Mouse (Mus musculus) cerebellum, postnatal 14 days (tissue): ENCODE data around the gene Cse1l.
A peak's percentile ranks its signal among the peaks of the same experiment; 100 is the strongest.

Experiments
- DNase-seq, 2 experiments: peaks; one replicate each; pipeline ENCODE4 v3.0.0; 2021; ENCODE audit warnings: mixed read lengths in 2 of 2

Gene Cse1l

DNA sequence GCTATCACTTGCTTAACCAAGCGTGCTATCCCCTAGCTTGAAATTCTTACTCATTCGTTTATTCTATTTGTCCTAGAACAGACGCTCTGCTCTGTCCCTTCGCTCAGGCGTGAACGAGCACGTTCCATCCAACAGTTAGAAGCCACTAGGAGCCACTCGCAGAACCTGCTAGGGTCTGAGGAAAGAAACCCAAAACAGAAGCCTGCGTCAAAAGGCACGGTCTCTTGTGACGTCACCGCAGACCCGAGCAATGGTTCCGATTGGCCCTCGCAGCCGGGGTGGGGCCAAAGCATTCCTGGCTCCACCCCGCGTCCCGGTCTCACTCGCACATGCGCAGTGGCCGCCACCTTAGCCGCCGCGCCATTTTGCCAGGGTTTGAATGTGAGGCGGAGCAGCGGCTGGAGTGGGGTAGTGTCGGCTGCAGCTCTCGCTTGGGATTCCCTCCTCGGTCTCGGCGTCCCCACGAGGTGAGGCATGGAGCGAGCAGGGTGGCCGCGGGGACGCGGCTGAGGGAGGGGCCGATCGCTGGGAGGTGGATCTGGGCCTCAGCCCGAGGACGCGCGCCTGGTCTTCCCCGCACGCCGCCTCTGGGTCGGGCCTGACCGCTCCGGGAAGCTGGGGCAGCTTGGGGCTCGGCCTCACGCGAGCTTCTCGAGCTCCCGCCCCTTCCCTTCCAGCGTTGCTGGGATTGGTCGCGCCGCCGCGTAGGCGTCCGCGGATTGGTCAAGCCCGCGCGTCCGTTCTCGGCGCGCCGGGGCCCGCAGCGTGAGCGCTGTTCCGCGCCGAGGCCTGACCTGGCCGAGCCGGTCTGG lies at the start of gene Cse1l:
TSS of gene Cse1l (plus strand) at position 330 of the 812 bp plus-strand sequence.
- DNase-seq, result peak; percentile 99

DNA sequence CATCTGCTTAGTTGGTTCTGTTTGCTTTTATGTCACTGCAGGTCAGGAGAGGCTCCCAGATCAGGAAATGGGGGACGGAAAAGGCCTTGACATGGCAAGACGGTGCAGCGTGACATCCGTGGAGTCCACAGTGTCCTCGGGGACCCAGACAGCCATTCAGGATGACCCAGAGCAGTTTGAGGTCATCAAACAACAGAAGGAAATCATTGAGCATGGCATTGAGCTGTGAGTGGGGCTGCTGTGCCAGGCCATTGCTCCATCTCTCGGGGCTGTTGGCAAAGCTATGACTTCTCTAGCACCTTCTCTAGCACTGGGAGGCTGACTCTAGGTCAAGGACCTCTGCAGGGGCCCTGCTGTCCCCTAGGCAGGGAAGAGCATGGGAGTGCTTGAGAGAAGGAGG lies 49.5 kb upstream of the Cse1l start:
- no peak for DNase-seq

DNA sequence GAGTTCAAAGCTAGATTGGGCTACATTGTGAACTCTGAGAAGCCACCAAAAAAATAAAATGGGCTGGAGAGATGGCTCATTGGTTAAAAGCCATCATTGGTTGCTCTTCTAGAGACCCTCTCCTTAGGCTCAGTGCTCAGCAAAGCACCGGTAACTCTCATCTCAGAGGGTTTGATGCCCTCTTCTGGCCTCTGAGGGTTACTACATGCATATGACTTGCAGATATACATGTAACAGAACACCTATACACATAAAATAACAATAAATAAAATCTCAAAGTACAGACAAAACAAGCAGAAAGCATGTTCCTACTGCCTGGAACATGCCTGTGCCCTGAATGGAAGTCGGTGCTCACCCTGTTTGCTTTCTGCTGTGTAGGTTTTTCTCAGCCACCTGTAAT lies 48.7 kb upstream of the Cse1l start:
- no peak for DNase-seq

DNA sequence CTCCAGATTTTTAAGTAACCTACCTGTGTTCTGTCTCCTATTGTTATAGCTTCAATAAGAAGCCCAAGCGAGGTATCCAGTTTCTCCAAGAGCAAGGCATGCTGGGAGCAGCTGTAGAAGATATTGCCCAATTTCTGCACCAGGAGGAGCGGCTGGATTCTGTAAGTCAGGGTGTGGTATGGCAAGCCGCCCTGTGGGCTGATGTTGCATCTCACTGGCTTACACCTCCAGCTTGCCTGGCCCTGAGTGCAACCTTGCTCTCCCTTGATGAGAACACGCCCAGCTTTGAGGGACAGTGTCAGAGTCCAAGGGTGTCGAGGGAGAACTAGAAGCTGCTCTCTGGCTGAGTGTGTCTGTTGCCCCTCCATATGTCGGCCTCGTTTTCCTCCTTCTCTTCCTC lies 46.6 kb upstream of the Cse1l start:
- no peak for DNase-seq

DNA sequence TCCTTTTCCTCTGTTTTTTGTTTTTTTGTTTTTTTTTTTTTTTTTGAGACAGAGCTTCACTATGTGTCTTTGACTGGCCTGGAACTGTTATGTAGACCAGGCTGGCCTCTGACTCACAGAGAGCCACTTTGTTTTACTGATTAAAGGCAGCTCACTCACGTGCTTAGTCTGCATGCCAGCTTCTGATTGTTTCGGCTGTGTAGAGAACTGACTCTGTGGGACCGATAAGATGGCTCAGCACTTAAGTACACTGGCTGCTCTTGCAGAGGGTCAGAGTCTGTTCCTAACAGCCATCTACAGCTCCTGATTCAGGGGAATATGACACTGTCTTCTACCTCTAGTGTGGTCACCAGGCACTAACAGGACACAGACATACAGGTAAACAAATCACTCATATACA lies 43.3 kb upstream of the Cse1l start:
- DNase-seq, result no peak

DNA sequence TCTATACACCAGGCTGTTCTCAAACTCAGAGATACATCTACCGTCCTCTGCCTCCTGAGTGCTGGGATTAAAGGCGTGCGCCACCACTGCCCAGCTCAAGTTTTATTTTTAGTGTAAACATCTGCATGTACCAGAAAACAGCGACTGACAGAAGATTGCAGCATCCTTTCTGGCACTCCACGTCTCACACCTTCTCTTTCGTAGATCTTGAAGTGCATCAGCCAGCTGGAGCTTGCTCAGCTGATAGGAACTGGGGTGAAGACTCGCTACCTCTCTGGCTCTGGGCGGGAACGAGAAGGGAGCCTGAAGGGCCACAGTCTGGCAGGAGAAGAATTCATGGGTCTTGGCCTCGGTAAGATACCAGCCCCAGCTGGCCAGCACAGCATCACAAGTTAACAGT lies 40.4 kb upstream of the Cse1l start:
- no peak for DNase-seq

DNA sequence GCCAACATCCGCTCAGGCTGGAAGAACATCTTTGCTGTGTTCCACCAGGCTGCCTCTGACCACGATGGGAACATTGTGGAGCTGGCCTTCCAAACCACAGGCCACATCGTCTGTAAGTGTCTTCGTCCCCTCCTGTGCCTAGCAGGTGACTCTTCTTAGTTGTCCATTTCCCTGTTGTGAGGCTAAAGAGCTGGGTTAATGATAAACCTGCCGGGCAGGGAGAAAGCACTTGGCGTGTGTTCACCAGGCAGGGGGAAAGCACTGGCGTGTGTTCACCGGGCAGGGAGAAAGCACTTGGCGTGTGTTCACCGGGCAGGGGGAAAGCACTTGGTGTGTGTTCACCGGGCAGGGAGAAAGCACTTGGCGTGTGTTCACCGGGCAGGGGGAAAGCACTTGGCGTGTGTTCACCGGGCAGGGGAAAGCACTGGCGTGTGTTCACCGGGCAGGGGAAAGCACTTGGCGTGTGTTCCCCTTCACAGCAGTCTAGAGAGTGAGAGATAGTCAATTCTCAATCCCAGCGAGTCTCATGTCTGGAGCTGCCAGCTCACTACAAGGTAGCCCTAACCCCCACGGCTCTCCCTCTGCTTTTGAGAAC lies 35.5 kb upstream of the Cse1l start:
- peak; percentile 51 to 73 for DNase-seq

DNA sequence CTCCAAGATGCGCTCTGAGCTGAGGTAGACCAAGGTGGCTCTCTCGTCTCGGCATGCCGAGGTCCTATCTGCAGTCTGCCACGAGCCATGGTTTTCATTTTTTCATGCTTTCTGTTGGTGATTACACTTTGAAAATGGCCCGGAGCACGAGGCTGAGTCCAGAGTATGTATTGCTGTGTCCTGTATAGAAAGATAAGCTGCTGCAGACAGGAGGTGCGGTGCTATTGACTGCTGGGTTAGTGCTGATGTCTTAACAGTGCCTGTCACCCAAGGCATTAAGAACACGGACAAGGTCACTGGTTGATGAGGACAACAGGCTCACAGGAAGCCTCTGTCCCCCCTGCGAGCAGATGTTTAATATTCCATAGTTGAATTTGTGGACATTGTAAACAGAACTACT lies 34.9 kb upstream of the Cse1l start:
- no peak for DNase-seq

DNA sequence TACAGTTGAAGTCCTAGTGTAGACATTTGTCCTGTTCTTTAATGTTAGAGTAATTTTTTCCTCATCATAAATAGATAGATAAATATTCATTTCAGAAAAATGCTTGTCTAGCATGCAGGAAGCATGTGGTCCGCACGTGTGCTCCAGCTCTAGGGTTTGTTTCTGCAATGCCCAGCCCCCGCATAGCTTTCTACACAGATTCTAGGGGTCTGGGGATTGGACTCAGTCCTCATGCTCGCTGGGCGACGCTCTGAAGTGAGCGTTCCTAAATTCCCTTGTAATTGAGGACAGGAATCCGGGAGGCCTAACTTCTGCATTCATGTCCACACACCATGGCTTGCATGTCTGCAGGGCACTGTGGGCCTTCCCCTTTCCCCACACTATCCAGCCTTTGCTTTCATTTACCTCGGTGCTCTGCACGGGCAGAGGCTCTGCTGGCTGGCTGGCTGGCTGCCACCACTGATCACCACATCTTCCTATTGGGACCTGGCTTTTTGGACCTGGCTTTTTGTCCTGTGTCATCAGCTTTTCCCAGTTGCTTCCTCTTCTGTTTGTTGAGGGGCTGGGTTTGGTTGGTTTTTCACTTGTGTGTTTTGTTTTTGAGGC lies 31.1 kb upstream of the Cse1l start:
- DNase-seq, result peak; percentile 29 to 54

DNA sequence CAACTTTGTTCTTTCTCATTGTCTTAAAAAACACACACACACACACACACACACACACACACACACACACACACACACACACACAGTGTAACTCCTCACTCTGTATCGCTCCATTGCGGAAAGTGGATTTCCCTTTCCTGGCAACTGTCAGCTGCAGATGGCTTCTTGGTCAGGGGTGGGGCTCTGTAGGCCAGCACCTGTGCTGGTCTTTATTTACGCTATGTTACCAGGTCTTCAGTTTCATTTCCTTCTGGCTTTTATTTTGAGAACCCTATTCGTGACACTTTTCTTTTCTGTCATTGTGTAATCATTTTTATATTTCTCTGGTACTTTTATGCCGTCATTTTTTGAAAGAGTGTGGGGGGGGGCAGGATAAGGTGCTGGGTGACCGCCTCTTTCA lies 30.3 kb upstream of the Cse1l start:
- peak; percentile 57 to 62 for DNase-seq

DNA sequence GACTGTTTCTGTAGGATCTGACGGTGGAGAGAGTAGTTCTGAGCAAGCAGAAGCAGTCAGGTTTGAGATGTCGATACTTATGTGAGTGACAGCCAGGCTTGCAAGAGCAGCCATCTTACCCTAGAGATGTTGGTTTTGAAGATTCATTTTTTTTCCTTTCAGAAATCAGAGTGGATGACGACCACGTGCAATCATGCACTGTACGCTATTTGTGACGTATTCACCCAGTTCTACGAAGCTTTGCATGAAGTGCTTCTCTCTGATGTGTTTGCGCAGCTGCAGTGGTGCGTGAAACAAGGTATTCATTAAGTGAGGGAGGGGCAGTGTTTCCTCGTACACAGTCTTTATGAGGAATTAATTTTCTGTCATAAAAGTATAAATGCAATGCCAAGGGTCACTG lies 29.5 kb upstream of the Cse1l start:
- no peak for DNase-seq

DNA sequence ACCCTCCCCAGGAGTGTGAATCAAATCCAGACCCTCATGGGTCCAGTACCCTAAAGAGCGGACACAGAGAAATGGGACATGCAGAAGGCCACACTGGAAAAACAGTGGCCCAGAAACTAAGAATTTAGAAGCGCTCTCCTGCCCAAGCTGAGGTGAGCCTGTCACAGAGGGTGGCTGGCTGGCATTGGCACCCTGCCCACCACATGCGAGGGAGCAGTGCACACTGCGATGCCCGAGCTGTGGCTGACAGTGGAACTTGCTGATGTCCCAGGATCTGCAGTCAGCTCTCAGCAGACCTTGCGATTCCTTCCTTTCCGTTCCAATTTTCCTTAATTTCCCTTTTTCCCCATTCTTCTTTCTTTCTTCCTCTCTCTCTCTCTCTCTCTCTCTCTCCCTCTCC lies 20.8 kb upstream of the Cse1l start:
- DNase-seq, result peak; percentile 61 to 72

DNA sequence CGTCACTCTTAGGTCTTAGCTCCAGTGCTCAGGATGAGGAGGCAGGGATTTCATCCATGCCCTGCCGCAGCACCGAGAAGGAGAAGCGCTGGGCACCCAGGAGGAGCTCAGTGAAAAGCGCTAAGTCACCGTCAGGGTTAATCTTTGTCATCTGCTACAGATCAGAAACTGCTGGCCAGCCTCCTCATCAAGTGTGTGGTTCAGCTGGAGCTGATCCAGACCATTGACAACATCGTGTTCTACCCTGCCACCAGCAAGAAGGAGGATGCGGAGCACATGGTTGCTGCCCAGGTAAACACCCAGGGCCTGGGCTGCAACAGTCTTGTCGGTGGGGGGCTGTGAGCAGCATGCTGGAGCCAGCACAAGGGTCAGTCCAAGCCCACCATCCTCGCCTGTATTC lies 20.2 kb upstream of the Cse1l start:
- DNase-seq, result no peak

DNA sequence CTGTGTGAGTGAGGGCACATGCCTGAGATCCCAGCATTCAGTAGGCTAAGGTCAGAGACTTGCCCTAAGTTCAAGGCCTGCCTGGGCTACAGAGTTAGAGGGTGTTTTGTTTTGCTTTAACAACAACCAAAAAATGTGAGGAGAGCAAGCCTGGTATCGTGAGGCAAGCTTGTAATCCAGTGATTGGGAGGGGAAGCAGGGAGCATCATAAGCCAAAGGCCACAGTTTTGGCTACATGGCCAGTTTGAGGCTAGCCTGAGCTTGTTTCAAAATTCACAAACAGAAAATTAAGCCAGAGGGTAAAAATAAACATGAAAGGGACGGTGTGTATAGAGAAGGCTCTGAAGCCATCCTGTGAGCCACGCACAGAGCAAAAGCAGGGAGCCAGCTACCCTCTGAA lies 19.6 kb upstream of the Cse1l start:
- no peak for DNase-seq

DNA sequence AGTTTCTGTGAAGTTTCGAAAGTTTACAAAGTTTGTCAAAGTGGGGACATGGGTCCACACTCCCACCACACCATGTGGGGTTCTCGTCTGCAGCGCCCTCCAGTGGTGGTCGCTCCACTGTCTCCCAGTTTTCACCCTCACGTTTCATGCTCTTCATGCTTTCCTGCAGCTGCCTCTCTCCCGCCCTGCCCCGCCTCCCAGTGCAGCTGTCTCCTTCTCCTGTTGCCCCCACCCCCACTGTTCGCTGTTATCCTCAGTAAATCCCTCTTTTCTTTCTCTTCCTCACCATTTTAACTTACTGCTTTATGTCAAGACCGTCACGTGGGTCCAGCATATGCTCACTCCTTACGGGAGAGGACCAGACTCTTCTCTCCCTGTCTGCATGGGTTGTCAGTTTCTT lies 18.0 kb upstream of the Cse1l start:
- DNase-seq, result no peak

DNA sequence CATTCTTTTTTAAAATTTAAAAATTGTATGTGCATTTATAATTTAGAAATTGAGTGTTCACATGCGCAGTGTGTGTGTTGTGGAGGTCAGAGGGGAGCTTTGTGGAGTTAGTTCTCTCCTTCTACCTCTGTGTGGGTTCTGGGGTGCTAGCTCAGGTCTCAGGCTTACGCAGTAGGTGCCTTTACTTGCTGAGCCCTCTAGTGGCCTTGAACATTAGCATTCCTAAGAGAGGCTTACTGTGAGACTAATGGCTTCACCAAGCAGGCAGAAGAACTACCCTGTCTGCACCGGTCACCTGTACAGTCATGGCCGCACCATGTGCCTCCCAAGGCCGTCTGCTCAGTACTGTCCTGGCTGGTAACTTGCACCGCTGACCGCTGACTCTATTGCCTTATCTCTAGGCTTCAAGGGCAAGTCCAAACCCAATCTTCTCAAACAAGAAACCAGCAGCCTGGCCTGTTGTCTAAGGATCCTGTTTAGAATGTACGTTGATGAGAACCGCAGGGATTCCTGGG lies 14.4 kb upstream of the Cse1l start:
- DNase-seq, result no peak

DNA sequence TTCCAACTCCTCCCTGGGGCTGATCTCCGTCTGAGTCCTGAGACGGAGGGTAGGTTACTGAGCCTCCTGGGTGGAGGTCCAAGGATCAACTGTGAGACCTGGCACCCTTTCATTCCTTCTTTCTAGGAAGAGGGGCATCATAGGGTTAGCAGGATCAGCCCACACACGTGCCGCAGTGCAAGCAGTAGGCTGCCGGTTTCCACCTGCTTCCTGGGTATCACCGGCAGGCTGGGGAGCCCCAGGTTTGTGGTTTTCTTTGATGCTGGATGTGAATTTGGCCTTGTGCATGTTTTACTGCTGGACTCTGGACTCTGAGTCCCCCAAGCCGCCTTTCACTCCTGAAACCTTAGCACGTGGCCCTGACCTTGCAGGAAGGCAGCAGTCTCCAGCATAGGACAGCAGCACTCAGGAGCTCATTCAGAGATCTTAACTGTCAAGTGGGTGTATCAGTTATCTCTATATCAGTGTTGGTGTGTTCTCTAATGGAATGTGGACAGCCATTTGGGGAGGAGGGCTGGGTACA lies 13.6 kb upstream of the Cse1l start:
- no peak for DNase-seq

DNA sequence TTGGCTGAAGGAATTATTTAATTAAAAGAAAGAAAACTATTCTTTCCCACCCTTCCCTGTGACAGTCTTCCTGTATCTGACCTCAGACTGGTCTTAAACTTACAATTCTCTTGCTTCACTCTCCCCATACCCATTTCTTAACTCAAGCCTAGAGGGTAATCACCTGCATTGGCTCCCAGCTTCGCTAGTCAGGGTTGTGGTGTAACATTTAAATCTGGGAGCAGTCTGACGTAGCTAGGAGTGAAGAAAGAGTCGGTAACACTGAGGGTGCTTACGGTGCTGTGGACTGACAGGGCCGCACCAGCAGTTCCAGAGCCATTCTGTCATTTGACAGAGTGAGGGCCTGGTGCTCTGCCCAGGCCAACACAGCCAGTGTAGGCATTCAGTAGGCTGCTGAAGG lies 12.8 kb upstream of the Cse1l start:
- no peak for DNase-seq

DNA sequence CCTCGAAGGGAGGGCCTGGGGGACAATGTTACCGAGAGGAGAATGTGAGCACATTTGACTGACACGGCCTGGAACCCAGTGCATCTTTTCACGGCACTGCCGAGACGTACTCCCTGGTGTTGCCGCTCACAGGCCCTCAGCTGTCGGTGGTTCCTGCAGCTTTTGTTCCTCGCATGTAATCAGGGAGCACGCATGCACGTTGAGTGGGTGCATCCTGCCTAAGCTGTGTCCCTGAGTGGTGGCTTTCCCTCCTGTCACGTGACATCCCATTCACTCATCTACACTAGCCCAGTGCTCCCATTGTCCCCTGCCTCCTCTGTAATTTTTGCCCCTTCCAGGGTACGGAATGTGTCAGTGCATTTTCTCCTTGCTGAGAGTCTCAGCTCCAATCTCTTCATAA lies 9.5 kb upstream of the Cse1l start:
- no peak for DNase-seq

DNA sequence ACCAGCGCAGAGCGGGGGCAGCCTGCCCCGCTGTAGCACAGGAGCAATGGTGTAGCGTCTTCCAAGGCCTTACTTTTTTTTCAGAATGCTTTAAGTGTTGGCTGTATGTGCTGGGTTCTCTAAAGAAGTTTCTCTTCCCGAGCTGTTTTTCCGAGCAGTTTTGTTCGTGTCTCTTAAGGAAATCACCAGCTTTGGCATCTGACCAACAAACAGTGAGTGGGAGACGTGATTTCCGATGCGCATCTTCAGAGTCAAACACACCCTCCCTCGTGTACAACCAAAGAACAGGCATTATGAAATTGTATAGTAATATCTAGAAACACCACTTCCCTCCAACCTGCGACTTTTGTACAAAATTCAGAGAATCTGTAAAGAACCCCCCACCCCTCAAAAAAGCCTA lies 8.9 kb upstream of the Cse1l start:
- no peak for DNase-seq

DNA sequence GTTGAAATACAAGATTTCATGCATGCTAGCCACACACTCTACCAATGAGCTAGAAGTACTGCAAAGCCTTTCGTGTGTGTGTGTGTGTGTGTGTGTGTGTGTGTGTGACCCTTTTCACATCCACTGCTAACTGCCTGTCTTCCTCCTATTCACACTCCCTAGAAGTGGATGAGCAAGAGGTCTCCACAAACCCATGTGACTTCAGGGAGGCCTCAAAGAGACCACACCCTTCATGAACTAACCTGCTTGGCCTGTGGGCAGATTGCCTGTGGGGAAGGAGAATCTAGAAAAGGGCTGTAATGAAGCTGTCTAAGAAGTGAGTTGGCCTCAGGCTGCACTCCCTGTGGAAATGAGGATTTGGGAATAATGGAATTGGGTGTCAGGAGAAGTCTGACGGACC lies 6.7 kb upstream of the Cse1l start:
- DNase-seq, result no peak

DNA sequence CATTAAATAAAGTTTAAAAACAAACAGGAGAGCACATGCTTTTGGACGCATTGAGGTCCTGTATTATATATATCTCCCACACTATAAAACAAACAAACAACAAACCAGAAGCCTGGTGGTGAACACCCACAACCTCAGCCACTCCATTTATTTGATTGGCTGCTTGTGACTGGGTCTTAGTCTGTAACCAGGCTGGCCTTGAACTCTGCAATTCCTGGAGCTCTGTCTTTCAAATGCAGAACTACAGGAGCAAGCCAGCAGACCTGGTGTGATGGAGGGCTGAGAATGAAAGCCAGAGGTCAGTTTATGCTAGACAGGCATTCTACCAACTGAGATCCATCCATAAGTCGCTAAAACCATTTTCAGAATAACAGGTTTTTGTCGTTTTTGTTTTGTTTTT lies 6.1 kb upstream of the Cse1l start:
- DNase-seq, result no peak

DNA sequence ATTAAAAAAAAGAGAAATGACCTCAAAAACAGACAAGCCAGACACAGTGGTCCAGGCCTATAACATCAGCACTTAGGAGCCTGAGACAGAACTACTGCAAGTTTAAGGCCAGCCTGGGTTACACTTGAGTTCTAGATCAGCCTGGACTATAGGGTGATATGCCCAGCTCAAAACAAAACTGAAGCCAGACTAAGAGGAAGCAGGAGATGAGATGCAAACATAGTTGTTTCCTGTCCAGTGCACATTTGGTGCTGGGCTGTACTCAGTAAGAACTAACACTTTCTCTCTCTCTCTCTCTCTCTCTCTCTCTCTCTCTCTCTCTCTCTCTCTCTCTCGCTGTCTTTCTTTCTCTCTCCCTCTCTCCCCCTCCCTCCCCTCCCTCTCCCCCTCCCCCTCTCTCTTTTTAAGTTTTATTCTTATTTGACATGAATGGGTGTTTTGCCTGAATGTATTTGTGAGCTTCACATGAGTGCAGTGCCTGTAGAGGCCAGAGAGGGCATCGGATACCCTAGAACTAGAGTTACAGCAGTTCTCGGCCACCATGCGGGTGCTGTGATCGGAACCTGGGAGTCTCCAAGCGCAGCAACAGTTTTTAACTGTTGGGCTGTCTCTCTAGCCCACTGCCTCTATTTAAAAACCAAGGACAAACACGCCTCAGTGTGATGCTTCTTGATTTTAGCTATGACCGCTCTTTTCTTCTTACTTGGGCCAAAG lies 4.9 kb upstream of the Cse1l start:
- no peak for DNase-seq
